Mouse (Mus musculus): Measurements from ENCODE around the gene Pxt1.
"Not testable (repeated sequence)": the region's sequence is repeated elsewhere in the genome, so short reads cannot be mapped to it uniquely, and the experiment has no call there.

The Pxt1 gene

GRCm38 (mm10) chr17:28943740-28944139 lies at the start of gene Pxt1:
Gene Pxt1, minus strand, starts transcription at chr17:28943840.
- DNase-seq = no peak

- DNase-seq = not testable (repeated sequence)
These were observed 49.4 kb upstream of the Pxt1 start for GRCm38 (mm10) chr17:28993004-28993403.

- peak; percentile 79 to 87 for DNase-seq
These were observed 48.5 kb upstream of the Pxt1 start for GRCm38 (mm10) chr17:28992105-28992504.

GRCm38 (mm10) chr17:28991286-28991685 lies 47.6 kb upstream of the Pxt1 start:
- no peak for DNase-seq

- no peak for DNase-seq
These were observed 46.4 kb upstream of the Pxt1 start for GRCm38 (mm10) chr17:28990060-28990459.

- no peak for DNase-seq
These were observed 45.4 kb upstream of the Pxt1 start for GRCm38 (mm10) chr17:28988996-28989395.

GRCm38 (mm10) chr17:28988291-28988690 lies 44.7 kb upstream of the Pxt1 start:
- no peak for DNase-seq

GRCm38 (mm10) chr17:28987713-28988112 lies 44.1 kb upstream of the Pxt1 start:
- DNase-seq = peak in 1 of 2 experiments; percentile 37

- peak in 1 of 2 experiments; percentile 56 for DNase-seq
These were observed 43.2 kb upstream of the Pxt1 start for GRCm38 (mm10) chr17:28986833-28987232.

- no peak for DNase-seq
These were observed 41.2 kb upstream of the Pxt1 start for GRCm38 (mm10) chr17:28984724-28985420.

- DNase-seq = no peak
These were observed 39.0 kb upstream of the Pxt1 start for GRCm38 (mm10) chr17:28982591-28982990.

- no peak for DNase-seq
These were observed 37.4 kb upstream of the Pxt1 start for GRCm38 (mm10) chr17:28981081-28981480.

GRCm38 (mm10) chr17:28979091-28979490 lies 35.5 kb upstream of the Pxt1 start:
- DNase-seq = peak; percentile 48 to 78

GRCm38 (mm10) chr17:28970122-28970521 lies 26.5 kb upstream of the Pxt1 start:
- no peak for DNase-seq

- no peak for DNase-seq
These were observed 23.5 kb upstream of the Pxt1 start for GRCm38 (mm10) chr17:28967021-28967610.

GRCm38 (mm10) chr17:28961596-28961995 lies 18.0 kb upstream of the Pxt1 start:
- peak; percentile 58 to 82 for DNase-seq

GRCm38 (mm10) chr17:28960597-28960996 lies 17.0 kb upstream of the Pxt1 start:
- DNase-seq = no peak

- no peak for DNase-seq
These were observed 10.8 kb upstream of the Pxt1 start for GRCm38 (mm10) chr17:28954416-28954815.

GRCm38 (mm10) chr17:28953251-28953650 lies 9.6 kb upstream of the Pxt1 start:
- DNase-seq = no peak

GRCm38 (mm10) chr17:28951831-28952799 lies 8.5 kb upstream of the Pxt1 start, which contains the start of gene Kctd20:
Gene Kctd20, plus strand, starts transcription at chr17:28951950.
- DNase-seq = peak; percentile 92 to 95

- no peak for DNase-seq
These were observed 7.1 kb upstream of the Pxt1 start for GRCm38 (mm10) chr17:28950751-28951150.

GRCm38 (mm10) chr17:28948661-28949060 lies 5.0 kb upstream of the Pxt1 start:
- no peak for DNase-seq
